Mouse (Mus musculus): ENCODE data around the gene Kctd21.

DNA sequence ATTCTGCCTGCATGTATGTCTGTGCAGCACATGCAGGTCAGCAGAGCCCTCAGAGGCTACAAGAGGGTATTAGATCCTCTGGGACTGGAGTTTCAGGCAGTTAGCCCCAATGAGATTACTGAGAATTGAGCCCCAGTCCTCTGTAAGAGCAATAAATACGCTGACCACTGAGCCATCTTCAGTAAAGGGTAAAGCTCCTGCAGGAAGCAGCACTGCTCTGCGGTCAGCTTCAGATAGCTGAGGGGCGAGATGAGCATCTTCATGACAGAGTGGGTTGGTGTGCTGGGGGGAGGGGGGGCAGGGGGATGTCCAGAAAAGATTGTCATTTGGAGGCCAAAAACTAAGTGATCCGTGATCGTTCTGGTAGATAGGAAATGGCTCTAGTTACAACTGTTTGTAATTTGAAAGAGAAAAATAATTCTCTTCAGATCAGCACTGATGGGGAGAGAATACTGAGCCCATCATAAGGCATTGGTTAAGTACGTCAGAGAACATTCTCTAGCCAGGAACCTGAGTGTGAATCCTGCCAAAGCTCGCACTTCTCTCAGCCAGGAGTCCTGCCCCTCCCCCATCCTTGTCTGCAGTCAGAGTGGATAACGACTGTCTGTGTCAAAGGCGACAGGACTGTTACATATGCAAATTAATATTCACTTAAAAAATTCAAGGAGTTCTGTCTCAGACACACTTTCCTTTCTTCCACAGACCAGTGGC, 14.1 kb downstream of the Kctd21 start:
- TF ChIP-seq GATA1 (IDR thresholded peaks at IDR 0.05; ENCODE audit: borderline replicate concordance, low read length) (no peak), CTCF (IDR thresholded peaks at IDR 0.05; ENCODE audit: low read depth, low read length) (no peak), TAL1 (conservative IDR thresholded peaks at IDR 0.05; ENCODE audit: low read depth, low read length) (no peak), POLR2AphosphoS5 (IDR thresholded peaks at IDR 0.05; ENCODE audit: insufficient replicate concordance, low read depth, low read length) (no peak)

Data from G1E (cell line).